Mouse (Mus musculus) monocyte, adult 5-6 weeks (primary cell): ENCODE data around the gene Tmem175. TPM values are rescaled to one million over a fixed set of nuclear protein-coding genes. Genes with fewer than 3 reads are reported as not detected.
"Not testable (repeated sequence)": the region's sequence is repeated elsewhere in the genome, so short reads cannot be mapped to it uniquely, and the experiment has no call there.

Source experiments
- ATAC-seq: fragments of 153-309, 156-312 bp; replicated peaks from 2 replicates; pipeline ENCODE4 v1.8.0; 2017; ENCODE audit warnings: mild to moderate bottlenecking; ENCODE audit not compliant: low TSS enrichment, insufficient number of reproducible peaks, severe bottlenecking, poor library complexity, low FRiP score
- total RNA-seq: library from RNA; stranded (forward); fragments of 200-1000, 200-491, 200-594 nt; gene quantifications from 3 replicates; pipeline ENCODE4 v1.2.3, GENCODE M21; 2017

The Tmem175 gene
- 3.9 to 20.9 TPM (median 12.3 TPM) in 3 replicates for total RNA-seq

- peak; percentile 97 for ATAC-seq
These were observed at the start of gene Tmem175, which contains the start of gene Gak for GRCm38 (mm10) chr5:108629634-108630483. TSS of gene Tmem175 (plus strand) at chr5:108629770. TSS of gene Gak (minus strand) at chr5:108629755.

GRCm38 (mm10) chr5:108581361-108581891, 48.1 kb upstream of the Tmem175 start:
- no peak for ATAC-seq

GRCm38 (mm10) chr5:108599923-108600322, 29.6 kb upstream of the Tmem175 start:
- no peak for ATAC-seq

GRCm38 (mm10) chr5:108602537-108602936, 27.0 kb upstream of the Tmem175 start:
- no peak; the same call in 1 of the 2 replicates for ATAC-seq

- ATAC-seq = no peak
These were observed 19.1 kb upstream of the Tmem175 start for GRCm38 (mm10) chr5:108610426-108610825.

GRCm38 (mm10) chr5:108621870-108622269, 7.7 kb upstream of the Tmem175 start:
- ATAC-seq = no peak

- ATAC-seq = no peak
These were observed 3.4 kb upstream of the Tmem175 start for GRCm38 (mm10) chr5:108626050-108626660.

GRCm38 (mm10) chr5:108628891-108629633, 508 bp upstream of the Tmem175 start:
- ATAC-seq = peak; percentile 34

- no peak for ATAC-seq
These were observed 4.1 kb downstream of the Tmem175 start for GRCm38 (mm10) chr5:108633676-108634075.

GRCm38 (mm10) chr5:108634088-108634487, 4.5 kb downstream of the Tmem175 start:
- ATAC-seq = not testable (repeated sequence)

GRCm38 (mm10) chr5:108636172-108636571, 6.6 kb downstream of the Tmem175 start:
- peak; percentile 68 for ATAC-seq

- ATAC-seq = no peak
These were observed 14.1 kb downstream of the Tmem175 start for GRCm38 (mm10) chr5:108643674-108644073.

GRCm38 (mm10) chr5:108645651-108646342, 16.2 kb downstream of the Tmem175 start:
- no peak for ATAC-seq

- ATAC-seq = no peak
These were observed 16.7 kb downstream of the Tmem175 start for GRCm38 (mm10) chr5:108646343-108646660.

- no peak for ATAC-seq
These were observed 17.7 kb downstream of the Tmem175 start for GRCm38 (mm10) chr5:108647311-108647710.

- no peak for ATAC-seq
These were observed 18.4 kb downstream of the Tmem175 start for GRCm38 (mm10) chr5:108647820-108648465.

- no peak for ATAC-seq
These were observed 19.5 kb downstream of the Tmem175 start for GRCm38 (mm10) chr5:108648937-108649576.

- ATAC-seq = no peak
These were observed 20.8 kb downstream of the Tmem175 start for GRCm38 (mm10) chr5:108650341-108650740.
